Mouse (Mus musculus): ENCODE measurements around the gene Prpsap1.

Prpsap1 gene

DNA sequence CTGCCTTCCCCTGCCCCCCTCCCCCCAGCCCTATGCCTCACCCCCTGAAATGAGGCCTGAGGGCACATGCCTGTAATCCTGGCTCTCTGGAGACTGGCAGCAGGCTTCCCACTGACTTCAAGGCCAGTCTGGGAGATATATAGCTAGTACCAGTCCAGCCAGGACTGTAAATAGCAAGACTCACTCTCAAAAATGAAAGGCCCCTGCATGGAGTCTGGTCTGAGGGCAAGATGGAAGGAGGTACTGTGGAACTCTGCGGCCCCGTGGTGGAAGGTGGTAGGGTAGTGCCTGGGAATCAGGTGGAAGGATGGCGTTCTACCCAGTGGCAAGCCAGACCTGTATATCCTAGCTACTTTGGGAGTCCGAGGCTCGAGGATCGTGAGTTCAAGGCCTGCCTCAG lies 50.1 kb downstream of the Prpsap1 start:
- no peak for DNase-seq (ENCODE audit: low spot score)

DNA sequence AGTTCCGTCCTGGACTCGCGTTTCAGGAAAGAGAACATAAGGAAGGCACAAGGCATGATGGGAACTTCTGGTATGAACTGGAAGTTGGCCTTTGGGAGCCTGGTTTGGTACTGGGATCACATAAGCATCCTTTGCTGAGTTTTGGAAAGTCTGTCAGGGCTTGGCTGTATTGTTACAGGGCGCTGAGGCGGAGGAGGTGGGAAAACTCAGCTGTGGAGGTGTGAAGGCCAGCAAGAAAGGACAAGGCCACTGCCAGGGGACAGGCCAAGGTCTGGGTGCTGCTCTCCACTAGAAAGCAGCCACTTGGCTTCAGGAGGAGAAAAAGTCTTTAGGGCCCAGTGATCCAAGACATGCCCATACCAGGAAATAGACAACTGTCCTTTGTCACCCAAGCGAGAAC lies 50.7 kb downstream of the Prpsap1 start:
- no peak for DNase-seq (ENCODE audit: low spot score)

DNA sequence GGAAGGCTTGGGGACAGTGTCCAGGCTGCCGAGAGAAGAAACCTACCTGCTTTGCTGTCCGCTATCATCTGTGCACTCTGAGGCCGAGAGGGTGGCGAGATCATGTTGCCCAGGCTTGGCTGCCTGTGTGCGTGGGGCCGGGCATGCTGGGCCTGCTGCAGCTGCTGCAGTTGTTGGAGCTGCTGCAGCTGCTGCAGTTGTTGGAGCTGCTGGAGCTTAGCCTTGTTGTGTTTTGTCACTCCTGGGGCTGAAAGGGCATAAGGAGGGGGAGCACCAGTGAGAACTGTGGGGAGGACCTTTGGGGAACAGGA lies 51.2 kb downstream of the Prpsap1 start:
- DNase-seq (ENCODE audit: low spot score) = no peak

DNA sequence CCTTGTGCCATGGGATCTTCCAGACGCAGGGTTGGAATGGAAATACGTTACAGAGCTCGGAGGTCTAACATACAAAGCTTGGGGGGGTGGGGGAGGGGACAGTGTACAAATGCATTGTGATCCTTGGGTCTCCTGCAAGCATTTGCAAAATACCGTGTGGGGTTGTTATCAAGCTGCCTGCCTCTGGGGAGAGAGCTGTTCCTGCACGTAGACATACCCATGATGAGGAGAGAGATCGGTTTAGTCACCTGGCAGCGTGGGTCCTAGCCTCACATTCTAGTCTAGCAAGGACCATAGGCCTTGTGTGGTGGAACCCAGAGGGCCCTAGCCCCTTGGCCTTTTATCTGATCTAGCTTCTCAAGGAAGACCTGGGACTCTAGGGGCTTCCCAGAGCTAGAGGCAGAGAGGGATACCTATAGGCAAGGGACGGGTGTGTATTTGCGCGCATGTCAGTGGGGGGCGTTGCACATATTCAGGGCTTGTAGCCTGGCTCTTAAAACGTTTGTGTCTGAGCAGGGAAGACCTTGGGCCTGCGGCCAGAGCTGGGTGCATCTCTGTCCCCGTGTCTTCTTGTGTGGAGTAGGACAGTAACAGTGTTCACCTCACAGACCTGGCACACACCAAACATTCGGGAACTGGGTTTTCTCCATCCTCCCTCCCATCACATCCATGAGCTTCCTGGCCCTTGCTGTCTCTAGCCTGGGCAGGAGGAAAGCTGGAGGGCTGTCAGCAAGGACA lies 51.7 kb downstream of the Prpsap1 start:
- DNase-seq (ENCODE audit: low spot score) = no peak

DNA sequence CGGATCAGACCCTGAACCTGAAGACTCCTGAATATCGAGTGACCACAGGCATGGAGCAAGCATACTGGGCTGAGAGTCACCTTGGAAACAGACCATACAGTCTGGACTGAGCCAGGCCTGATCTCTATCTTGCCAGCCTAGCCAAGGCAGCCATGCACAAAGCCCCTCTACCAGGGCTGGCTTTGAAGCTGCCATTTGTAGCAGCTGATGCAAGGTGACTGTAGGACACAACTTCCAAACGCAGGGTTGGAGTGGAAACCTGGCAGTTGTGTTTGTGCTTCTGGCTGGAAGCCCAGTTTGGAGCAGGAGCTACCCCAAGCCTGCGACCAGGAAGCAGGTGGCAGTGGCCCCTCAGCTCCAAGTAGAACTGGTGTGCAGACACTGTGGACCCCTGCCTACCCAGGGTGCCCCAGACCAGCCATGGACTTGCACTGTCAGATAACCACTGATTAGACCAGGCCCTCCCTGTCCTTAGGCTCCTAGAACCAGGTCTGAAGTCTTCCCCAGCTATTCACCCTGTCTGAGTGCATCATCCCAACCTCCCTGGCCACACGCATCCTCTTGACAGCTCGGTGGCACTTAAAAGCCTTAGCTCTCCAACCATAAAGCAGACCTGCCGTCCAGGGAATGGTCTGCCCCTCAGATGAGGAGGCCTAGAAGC lies 53.5 kb downstream of the Prpsap1 start:
- no peak for DNase-seq (ENCODE audit: low spot score)

DNA sequence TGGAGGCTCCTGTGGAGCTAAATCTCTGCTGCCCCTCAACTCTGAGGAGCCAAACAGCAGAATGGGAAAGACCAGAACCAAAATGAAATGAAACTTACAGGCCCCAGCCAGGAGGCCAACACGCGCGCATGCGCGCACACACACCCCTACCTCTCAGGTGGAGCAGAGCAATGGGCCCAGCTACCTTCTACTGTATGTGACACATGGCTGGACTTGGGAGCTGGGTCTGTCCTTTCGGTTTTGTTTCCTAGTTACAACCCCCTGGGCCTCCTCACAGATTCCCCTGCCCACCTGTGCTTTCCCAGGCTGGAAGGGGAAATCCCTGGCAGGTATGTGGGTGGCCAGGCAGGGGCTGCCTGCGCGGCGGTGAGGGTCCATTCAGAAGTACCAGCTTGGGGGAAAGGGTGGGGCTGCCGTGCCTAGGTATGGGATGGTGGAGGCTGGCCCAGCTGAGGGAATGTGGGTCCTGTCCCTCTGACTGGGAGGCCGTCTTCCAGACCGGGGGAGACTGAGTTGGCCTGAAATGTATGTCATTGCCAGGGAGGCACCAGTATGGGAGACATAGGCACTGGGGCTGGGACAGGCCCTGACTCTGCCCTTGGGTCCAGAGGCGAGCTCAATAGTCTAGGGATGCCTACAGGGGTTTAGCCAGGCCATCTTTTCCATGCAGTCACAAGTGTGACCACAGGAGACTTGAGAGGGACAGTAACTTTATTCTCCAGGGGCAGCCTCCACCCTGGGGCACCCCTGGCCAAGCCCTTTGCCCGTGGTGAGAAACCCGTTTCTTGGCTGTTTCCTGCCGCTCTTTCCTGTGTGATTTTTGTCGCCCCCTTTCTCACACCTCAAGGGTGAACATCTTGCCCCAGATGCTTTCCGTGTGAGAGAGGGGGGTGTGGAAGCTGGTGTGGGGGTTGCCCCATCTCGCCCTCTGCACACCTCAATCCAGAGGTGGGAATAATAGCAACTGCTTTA lies 54.4 kb downstream of the Prpsap1 start:
- no peak for DNase-seq (ENCODE audit: low spot score)

DNA sequence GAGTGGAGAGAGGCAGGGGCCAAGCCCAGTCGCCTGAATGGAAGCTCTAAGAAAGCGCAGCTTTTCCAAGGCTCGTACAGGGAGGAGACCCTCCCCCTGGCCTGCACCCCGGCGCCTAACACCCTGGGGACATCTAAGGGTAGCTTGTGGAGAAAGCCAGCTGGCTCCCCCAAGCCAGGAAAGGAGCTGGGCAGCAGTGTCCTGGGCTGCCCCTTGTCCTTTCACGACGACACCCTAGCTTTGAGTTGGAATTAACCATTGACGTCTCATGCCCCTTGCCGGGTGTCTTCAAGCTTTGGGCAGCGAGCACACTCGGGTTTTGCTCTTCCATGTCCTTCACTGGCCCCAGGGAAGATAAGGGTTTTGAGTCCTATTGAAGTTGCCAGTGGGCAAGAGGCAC lies 56.5 kb downstream of the Prpsap1 start:
- DNase-seq (ENCODE audit: low spot score) = no peak

DNA sequence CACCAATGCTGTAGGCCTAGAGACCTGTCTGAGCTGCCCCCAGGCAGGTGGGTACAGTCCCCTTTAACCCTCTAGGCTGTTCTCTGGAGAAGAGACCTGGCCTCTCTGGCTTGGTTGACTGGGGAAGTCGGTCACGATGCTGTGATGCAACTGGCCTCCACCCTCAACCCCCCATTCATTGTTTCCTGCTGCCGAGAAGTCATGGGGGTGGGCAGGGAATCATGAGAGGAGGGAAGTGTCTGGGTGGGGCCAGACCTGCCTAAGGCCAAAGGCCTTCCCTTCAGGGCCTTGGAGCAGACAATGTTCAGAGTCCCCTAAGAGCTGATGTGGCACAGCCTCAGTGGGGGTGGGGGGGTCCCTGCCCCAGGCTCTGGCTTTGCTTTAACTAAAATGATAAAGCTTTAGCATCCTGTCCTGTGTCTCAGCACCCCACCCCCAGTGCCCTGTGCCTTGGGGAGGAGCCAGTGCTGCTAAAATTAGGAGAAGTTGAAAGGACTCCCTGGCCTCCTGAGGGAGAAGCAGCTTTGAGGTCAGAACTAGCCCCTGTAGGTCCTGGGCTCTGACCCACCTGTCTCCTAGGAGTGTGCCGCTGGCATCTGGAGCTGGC lies 57.2 kb downstream of the Prpsap1 start:
- no peak for DNase-seq (ENCODE audit: low spot score)

DNA sequence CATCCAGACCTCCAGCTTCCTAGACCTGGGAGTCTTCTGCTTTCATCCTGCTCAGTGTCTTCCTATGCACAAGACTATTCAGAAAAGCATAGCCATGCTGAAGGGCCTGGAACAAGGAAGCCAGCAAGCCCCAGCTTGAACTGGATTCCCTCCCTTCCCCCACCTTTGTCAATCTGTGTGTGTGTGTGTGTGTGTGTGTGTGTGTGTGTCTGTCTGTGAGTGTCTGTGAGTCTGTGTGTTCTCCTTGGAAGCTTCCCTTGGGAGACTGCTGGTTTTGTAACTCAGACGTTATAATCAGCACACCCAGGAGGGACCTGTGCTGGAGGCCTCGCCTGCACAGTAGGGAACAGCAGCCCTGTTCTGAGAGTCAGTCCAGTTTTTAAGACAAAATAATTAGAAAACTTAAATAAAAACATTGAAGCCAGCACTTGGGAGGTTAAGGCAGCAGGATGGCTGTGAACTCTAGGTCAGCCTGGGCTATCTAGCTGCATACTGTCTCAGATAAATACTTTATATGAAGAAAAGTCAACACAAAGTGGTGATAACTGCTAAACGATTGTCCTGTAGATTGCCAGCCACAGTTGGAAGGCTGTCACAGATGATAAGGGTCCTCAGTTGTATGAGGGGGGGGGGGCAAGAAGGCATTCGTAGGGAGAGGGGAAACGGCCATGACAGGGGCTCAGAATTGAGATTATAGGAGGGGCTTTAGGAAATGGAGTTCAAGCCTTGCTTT lies 57.8 kb downstream of the Prpsap1 start:
- no peak for DNase-seq (ENCODE audit: low spot score)

DNA sequence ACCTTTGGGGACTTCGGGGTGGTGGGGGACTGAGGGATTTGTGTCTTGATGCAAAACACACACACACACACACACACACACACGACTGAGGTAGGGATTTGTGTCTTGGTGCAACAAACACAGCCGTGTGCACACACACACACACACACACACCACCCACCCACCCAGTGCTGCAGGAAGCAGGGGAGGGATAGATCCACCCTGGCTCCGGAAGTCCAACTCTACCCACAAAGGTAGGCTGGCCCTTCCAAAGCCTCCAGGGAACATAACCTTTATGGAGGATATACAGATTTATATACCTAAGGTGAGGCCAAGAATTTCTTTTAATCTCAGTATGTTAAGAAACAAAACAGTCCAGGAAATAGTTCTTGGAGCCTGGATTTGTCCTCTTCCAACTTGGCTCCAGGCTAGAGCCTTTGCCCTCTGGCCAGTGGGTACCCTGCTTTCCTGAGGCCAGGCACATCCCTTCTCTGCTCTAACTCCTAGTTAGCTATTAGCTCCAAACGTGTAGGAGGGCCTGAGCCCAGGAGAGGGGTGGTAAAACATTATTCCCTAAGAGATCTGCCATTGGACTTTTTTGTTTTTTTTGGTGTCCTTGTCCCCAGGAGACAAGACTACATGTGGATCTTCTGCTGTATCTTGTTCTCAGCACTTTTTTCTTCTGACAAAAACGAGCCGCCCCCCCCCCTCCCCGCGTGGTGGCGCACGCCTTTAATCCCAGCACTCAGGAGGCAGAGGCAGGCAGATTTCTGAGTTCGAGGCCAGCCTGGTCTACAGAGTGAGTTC lies 58.8 kb downstream of the Prpsap1 start:
- no peak for DNase-seq (ENCODE audit: low spot score)

DNA sequence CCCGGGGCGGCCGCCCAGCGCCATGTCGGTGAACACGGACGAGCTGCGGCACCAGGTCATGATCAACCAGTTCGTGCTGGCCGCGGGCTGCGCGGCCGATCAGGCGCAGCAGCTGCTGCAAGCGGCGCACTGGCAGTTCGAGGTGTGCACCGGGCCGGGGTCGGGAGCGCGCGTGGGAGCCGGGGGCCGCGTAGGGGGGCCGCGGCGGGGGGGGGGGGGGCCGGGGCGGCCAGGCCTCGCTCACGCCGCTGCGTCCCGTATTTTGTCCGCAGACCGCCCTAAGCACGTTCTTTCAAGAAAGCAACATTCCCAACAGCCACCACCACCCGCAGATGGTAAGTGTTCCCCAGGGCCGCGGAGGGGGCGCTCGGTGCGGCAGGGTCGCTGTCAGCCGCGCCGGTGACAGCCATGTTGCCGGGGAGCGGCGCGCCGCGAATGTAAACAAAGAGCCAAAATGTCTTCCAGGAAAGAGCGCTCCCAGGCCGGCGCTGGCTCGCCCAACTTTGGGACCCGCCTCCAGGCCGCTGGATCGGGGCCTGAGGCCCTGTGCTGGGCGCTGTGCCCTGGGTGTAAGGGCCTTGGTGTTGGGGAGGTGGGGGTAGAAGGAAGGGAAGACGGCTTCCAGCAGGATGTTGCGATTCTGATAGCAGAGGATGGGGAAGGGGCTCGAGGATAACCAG lies 59.6 kb downstream of the Prpsap1 start:
- no peak for DNase-seq (ENCODE audit: low spot score)

DNA sequence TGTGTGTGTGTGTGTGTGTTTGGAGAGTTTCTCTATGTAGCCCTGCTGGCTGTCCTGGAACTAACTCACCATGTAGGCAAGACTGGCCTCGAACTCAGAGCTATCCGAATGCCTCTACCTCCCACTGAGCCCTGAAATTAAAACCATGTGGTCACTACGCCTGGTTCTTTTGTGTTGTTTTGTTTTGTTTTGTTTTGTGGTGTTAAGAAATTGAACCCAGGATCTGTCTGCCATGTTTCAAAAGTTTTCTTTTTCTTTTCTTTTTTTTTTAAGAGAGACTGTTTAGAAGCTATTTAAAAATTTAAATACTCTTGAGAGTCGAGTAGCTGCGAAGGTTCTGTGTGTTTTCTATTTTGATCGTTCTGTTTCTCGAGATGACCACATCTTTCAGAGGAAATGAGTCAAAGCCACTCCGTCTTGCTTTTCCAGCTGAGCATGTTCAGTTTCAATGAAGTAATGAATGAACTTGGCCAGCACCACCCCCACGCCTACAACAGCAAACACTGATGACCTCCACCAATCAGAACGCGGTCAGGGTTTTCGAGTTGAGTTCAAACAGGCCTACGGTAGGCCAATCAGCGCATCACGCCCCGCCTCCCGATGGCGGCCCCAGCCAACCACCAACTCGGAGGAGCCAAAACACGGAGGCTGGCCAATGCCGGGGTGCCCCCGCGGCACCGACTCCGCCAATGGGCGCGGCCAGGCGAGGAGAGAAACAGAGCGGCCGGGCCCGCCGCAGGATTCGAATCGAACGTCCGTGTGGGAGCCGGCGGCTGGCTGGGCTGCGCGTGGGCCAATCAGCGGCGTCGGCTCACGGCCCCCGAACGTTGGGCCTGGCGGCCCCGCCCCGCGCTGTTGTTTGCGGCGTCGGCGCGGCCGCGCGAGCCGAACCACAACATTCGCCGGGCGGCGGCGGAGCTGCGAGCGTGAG lies 60.4 kb downstream of the Prpsap1 start, which contains the start of gene Ubald2:
Gene Ubald2 (plus strand): TSS at position 739 of the 931 bp plus-strand sequence.
- peak; percentile 97 for DNase-seq (ENCODE audit: low spot score)

DNA sequence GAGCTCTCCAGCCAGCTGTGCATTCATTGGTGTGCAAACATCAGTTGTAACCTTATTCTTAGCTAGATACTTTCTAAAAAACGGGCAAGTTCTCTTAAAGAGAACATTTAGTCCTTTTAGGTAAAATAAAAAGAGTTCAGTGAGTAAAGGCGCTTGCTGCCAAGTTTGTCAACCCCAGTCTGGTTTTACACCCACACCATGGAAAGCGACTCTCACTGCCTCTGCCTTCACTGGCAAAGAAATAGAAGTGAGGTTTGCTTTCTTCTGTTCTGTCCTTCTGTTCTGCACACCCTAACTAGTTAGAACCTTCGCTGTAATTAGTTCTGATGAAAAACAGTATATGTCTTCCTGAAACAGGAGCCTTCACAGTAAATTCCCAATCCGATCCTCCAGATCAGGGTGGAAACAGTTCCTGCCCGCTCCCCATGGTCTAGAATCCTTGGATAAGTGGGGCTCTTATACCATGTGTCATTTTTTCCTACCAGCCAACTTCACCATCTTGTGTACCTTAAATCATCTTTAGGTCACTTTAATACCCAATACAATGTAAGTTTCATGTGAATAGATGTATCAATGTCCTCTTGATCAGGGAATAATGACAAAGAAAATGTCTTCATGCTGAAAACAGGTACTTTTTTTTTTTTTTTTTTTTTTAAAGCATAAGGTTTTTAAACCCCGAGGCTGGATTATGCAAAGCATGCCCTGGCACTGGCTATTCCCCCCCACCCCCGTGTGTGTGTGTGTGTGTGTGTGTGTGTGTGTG lies 61.2 kb downstream of the Prpsap1 start:
- DNase-seq (ENCODE audit: low spot score) = no peak

DNA sequence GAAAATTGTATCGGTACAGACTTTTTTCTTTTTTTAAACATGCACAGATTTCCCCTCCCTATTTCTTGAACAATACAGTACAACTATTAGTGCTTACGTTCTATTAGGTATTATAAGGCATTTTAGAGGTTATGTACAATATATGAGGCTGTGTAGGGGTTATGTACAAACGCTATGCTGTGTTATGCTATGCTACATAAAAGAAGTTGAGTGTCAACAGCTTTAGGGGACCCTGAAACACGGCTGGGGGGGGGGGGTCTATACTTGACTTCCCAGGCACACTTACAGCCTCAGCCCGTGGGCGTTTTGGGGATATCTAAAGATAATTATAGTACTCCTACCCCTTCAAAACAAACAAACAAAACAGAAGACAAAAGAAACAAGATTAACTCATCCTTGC lies 61.9 kb downstream of the Prpsap1 start:
- DNase-seq (ENCODE audit: low spot score) = no peak

DNA sequence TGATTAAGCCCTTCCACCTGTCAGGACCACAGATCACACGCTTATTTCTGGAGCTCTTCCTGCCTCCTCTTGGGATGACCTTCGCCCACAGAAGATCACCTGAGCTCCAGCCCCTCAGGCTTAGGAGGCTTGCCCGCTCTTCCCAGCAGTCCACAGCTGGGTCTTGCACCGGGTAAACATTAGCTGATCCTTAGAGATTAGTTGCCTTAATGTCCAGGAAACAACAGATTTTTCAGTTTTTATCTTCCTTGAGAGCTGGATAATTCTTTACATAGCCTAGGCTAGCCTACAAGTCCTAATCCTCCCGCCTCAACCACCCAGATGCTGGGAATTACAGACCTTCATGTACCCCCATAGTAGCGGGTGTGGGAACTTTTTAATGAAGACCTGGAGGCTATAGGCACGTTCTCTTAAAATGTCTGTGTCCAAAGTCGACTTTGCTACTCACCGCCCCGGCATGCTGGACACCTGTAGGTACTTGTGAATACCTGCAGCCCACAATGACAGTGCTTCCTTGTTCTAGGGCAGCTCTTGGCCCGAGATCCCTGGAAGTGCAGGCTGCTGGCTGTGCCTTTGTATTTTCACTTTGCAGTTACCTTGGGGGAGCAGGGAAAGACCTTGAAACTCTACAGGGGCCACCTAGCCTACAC lies 62.4 kb downstream of the Prpsap1 start:
- no peak for DNase-seq (ENCODE audit: low spot score)

DNA sequence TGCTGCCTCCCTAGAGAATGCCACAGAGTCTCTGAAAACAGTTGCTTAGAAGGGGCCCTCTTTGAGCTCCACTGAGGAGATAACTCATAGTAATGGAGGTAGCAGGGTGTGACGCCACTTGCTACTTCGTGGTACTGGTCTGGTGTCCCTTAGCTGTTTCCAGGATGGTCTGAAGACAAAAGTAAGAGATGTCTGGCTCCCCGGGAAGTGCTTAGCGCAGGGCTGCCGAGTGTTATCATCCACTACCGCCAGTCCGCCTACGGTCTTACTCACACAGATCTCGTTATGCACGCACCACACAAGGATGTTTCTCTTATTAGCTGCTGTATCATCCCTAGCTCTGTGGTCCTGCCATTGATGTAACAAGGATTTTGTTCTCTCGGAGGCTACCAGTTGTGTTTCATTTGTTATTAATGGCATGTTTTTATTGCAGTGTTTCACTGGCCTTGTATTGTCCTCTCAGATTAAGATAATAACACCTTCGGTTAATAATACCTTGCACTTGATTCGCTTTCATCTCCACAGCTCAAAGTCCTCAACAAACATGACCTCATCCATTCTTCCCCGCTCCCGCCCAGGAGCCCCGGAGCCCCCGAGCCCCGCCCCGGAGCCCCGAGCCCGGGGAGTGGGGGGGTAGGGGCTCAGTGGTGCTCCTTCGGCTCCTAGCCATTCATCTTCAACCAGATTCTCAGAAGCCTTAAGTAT lies 63.1 kb downstream of the Prpsap1 start:
- DNase-seq (ENCODE audit: low spot score) = no peak

All from layer of hippocampus, adult 9-10 months (tissue).